Mouse (Mus musculus) small intestine, adult 2 months (tissue): ENCODE data around the gene Hspd1.

ENCODE experiments used
- CTCF ChIP-seq: fragments of 200-500 bp; IDR thresholded peaks from 2 replicates; pipeline ENCODE4 v1.5.1; 2012; ENCODE audit warnings: low read depth, mild to moderate bottlenecking, control low read depth, inconsistent platforms, low read length, moderate library complexity, mixed read lengths; ENCODE audit not compliant: insufficient replicate concordance, insufficient read length; ENCODE audit errors: extremely low read depth
- POLR2A ChIP-seq: fragments of 200-500 bp; IDR thresholded peaks from 2 replicates; pipeline ENCODE4 v1.6.1; 2012; ENCODE audit warnings: low read depth, mild to moderate bottlenecking, control low read depth, inconsistent platforms, low read length, moderate library complexity

DNA sequence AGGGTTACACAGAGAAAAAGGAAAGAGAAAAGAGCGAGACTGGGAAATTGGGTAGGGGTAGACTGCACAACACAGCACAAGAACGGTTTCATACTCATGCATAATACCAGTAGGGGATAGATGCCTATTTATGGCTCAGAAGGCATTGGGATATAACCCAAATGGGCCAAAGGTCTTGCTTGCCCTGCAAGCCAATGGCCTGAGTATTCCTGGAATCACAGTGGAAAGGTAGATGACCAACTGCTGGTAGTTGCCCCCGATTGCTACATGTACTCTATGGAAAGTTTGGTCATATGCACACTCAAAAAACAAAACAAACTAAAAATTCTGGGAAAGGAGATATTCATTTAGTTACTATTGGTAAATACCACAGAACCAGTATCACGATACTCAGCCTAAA, 8.4 kb downstream of the Hspd1 start:
- TF ChIP-seq CTCF (no peak), POLR2A (no peak)
